Mouse (Mus musculus) macrophage (primary cell): ENCODE results near the gene Rpf1. TPM values are rescaled to one million over a fixed set of nuclear protein-coding genes. Genes with fewer than 3 reads are reported as not detected.

Experiments used
- H3K27ac ChIP-seq: fragments of 350-480 bp; formaldehyde crosslinking; 2 replicates; pipeline ENCODE4 v1.9.0; 2021
- H3K36me3 ChIP-seq: fragments of 350-480 bp; formaldehyde crosslinking; 2 replicates; pipeline ENCODE4 v1.9.0; 2021; ENCODE audit errors: inconsistent target
- H3K4me3 ChIP-seq: fragments of 350-480 bp; formaldehyde crosslinking; 2 replicates; pipeline ENCODE4 v1.9.0; 2021; ENCODE audit errors: inconsistent target
- H3K79me2 ChIP-seq: fragments of 350-480 bp; formaldehyde crosslinking; 2 replicates; pipeline ENCODE4 v1.9.0; 2021; ENCODE audit errors: inconsistent target
- WGBS: methylation state at CpG from one replicate; pipeline ENCODE4 v1.1.7; 2026; ENCODE audit warnings: inconsistent platforms; ENCODE audit not compliant: missing documents; 5-methylcytosine and 5-hydroxymethylcytosine counted together
- polyA plus RNA-seq: library from polyadenylated mRNA; stranded (reverse); fragments of 250-400 nt; gene quantifications from 3 replicates; pipeline ENCODE4 v1.2.4, GENCODE M21; 2018; ENCODE audit warnings: inconsistent platforms

Gene Rpf1
- polyA plus RNA-seq, 1 experiment from 2014 or later: 58.0 TPM

DNA sequence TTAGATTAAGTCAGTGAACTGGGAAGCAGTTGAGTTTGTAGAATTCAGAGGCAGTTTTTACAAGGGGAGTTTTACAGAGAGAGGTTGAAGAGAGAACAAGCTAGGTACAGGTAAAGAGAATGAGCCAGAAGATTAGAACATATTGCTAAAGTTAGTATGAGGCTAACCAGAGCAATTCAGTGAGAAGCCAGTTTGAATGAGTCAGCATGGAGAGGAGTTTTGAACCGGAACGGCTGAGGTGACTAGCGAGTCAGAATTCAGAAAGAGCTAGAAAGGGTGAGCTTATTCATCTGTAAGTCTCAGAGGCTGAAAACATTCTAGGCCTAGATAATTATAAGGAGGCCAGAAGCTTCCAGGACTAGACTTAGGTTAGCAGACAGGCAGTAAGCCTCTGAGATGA lies 46.8 kb downstream of the Rpf1 start:
- Histone ChIP-seq H3K79me2 (no peaks in the 10 kb centered on the region), H3K27ac (no peak overlapping the region), H3K36me3 (no peaks in the 10 kb centered on the region), H3K4me3 (no peak overlapping the region)
- 87% methylated on average over 3 of the region's 3 CpGs for WGBS

DNA sequence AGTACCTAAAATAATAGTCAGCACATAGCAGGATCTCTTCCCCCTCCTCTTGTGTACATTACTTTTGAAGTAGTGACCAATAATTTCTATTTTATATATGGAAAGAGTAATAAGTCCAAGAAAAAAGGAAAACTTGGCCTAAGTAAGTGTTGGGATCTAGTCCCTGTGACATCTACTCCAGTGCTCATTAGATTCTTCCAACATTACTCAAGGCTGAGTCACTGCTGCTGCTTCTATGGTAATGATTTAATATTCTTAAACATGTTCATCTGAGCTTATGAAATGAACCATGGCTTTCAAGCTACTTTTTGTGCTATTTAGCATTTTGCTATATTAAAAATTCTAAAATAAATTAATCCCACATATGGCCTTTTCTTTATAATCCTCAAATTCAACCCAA lies 47.5 kb downstream of the Rpf1 start:
- Histone ChIP-seq H3K36me3 (no peaks in the 10 kb centered on the region), H3K27ac (no peak overlapping the region), H3K4me3 (no peak overlapping the region), H3K79me2 (no peaks in the 10 kb centered on the region)

DNA sequence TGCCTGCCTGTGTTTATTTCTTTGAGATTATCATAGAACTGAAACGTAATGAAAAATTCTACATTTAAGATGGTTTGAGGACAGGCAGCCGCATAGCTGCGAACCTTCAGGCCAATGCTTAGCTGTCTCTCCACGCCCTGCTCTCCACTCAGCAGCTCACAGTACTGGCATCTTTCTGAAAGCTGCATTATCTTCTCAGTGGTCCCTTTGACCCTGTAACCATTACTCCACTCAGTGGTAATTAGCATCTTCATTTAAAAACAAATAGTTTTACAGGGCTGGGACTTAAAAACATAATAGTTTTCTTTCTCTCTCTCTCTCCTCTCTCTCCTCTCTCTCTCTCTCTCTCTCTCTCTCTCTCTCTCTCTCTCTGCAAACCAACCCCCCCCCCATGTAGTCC lies 48.6 kb downstream of the Rpf1 start:
- 97% methylated on average over 4 of the region's 4 CpGs for WGBS
- Histone ChIP-seq H3K4me3 (no peak overlapping the region), H3K79me2 (no peaks in the 10 kb centered on the region), H3K27ac (no peak overlapping the region), H3K36me3 (no peaks in the 10 kb centered on the region)

DNA sequence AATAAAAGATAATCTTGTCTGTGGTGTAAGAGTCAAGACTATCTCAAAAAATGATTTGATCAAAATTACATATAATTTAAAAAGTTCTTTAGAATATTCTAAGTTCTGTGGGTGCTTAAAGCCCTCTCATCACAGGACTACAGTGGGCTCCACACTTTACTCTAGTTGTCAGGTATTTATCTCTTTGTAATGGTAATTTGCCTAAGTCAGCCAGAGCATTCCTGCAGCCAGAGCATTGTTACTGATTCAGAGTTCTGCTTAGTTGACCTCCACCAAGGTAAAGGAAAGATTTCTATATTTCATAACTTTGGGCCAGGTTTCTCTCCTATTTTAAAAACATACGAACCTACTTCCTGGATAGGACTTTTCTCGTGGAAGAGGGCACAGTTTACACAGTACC lies 52.0 kb downstream of the Rpf1 start:
- 96% methylated on average over 2 of the region's 2 CpGs for WGBS
- Histone ChIP-seq H3K4me3 (no peak overlapping the region), H3K79me2 (no peaks in the 10 kb centered on the region), H3K36me3 (no peaks in the 10 kb centered on the region), H3K27ac (no peak overlapping the region)

DNA sequence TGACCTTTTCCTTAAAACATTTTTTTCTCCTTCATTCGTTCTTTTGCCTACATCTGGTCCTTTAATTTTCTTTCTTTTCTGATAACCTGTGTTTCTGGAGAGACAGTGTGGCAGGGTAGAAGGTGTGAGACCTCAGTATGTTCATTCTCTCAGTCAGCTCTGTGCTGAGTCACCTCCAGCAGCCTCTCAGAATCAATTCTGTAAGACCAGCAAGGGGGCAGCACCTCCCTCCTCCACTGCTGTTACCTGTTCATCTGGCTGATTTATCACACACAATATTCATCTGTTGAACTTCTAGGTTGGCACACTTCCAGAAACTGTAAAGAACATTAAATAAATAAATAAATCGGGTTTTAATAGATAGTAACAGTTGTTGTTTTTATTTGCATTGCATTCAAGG lies 58.3 kb downstream of the Rpf1 start:
- 80% methylated on average over 2 of the region's 2 CpGs for WGBS
- Histone ChIP-seq H3K79me2 (no peaks in the 10 kb centered on the region), H3K27ac (no peak overlapping the region), H3K4me3 (no peak overlapping the region), H3K36me3 (peaks cover 4% of the 10 kb centered on the region; the same call in 1 of the 2 replicates)

Other genes starting within 250 kb of the Rpf1 start
- 2.0 to 6.3 TPM (median 4.8 TPM) in 3 replicates for gene Ssx2ip, start 116.8 kb downstream of the Rpf1 start, polyA plus RNA-seq
- gene Ctbs, start 71.6 kb downstream of the Rpf1 start, polyA plus RNA-seq: 10.8 to 21.2 TPM (median 16.7 TPM) in 3 replicates
- 1.1 to 3.2 TPM (median 2.2 TPM) in 3 replicates for gene Spata1, start 21.7 kb downstream of the Rpf1 start, polyA plus RNA-seq
- 567 to 673 TPM (median 599 TPM) in 3 replicates for gene Gng5, start 21.6 kb downstream of the Rpf1 start, polyA plus RNA-seq
- not detected in 3 replicates for gene Uox, start 49.0 kb upstream of the Rpf1 start, polyA plus RNA-seq
- not detected in 3 replicates for gene Dnase2b, start 94.2 kb upstream of the Rpf1 start, polyA plus RNA-seq
- not detected in 3 replicates for gene 4930503B20Rik, start 129.9 kb upstream of the Rpf1 start, polyA plus RNA-seq
- not detected in 3 replicates for gene Samd13, start 164.2 kb upstream of the Rpf1 start, polyA plus RNA-seq